Mouse (Mus musculus) hindbrain, embryonic 14.5 days (tissue): ENCODE data around the gene Ikzf3. TPM values are rescaled to one million over a fixed set of nuclear protein-coding genes. Genes with fewer than 3 reads are reported as not detected.

ENCODE experiments used
- ATAC-seq: fragments of 200-750 bp; cut with Nextera tagmentation; 2 replicates; pipeline ENCODE4 v1.8.0; 2017; ENCODE audit warnings: moderate number of reproducible peaks, mild to moderate bottlenecking, moderate TSS enrichment, moderate library complexity; ENCODE audit not compliant: low FRiP score
- DNase-seq: peaks from one replicate; pipeline ENCODE4 v3.0.0-alpha.2; 2015; ENCODE audit warnings: low spot score
- H3K27ac ChIP-seq: fragments of 300-500 bp; sonication (generic); 2 replicates; pipeline ENCODE4 v1.5.1; 2014; ENCODE audit warnings: mild to moderate bottlenecking, moderate library complexity
- H3K27me3 ChIP-seq: fragments of 300-500 bp; sonication (generic); 2 replicates; pipeline ENCODE4 v1.6.1; 2014; ENCODE audit warnings: mild to moderate bottlenecking, low read length, mixed read lengths; ENCODE audit not compliant: control insufficient read depth, insufficient read depth
- H3K36me3 ChIP-seq: fragments of 300-500 bp; sonication (generic); replicated peaks from 2 replicates; pipeline ENCODE4 v1.6.1; 2014; ENCODE audit not compliant: control insufficient read depth, insufficient read depth
- H3K4me1 ChIP-seq: fragments of 300-500 bp; sonication (generic); replicated peaks from 2 replicates; pipeline ENCODE4 v1.6.1; 2014; ENCODE audit warnings: antibody characterized with exemption, low read length, mixed read lengths; ENCODE audit not compliant: control insufficient read depth, insufficient read depth
- H3K4me2 ChIP-seq: fragments of 300-500 bp; sonication (generic); replicated peaks from 2 replicates; pipeline ENCODE4 v1.6.1; 2014; ENCODE audit warnings: mild to moderate bottlenecking, moderate library complexity
- H3K4me3 ChIP-seq: fragments of 300-500 bp; sonication (generic); replicated peaks from 2 replicates; pipeline ENCODE4 v1.5.1; 2014; ENCODE audit warnings: mild to moderate bottlenecking, low read length
- H3K9ac ChIP-seq: fragments of 300-500 bp; sonication (generic); 2 replicates; pipeline ENCODE4 v1.6.1; 2014
- H3K9me3 ChIP-seq: fragments of 300-500 bp; sonication (generic); 2 replicates; pipeline ENCODE4 v1.6.1; 2016; ENCODE audit warnings: low read length; ENCODE audit not compliant: control insufficient read depth
- WGBS: fragments of 180-500 bp; shearing (Covaris S2); extraction: QIAGEN DNeasy Blood & Tissue Kit; methylation state at CpG from one replicate; pipeline ENCODE4 v1.1.7; 2014; 5-methylcytosine and 5-hydroxymethylcytosine counted together
- polyA plus RNA-seq: library from polyadenylated mRNA; unstranded; fragments of >200 nt; fragmentation: Nextera tagmentation; extraction: Ambion mirVana; gene quantifications from 2 replicates; pipeline ENCODE4 v1.2.1, GENCODE M21; 2014

Ikzf3 gene
- polyA plus RNA-seq, 1 experiment from 2014 or later = 0.24 TPM

- DNase-seq (no peak), ATAC-seq (no peak)
- WGBS = 12% methylated on average over 7 of the region's 7 CpGs
- Histone ChIP-seq H3K9me3 (no peaks in the 10 kb centered on the region), H3K27ac (no peak overlapping the region), H3K27me3 (peaks cover 41% of the 10 kb centered on the region), H3K4me3 (peak overlapping the region; percentile 14; the same call in 1 of the 2 replicates), H3K9ac (no peak overlapping the region), H3K4me2 (peak overlapping the region; percentile 30; the same call in 1 of the 2 replicates), H3K4me1 (no peaks in the 10 kb centered on the region; the same call in 1 of the 2 replicates), H3K36me3 (no peaks in the 10 kb centered on the region)
Observed at GRCm38 (mm10) chr11:98447475-98447834, 98.4 kb downstream of the Ikzf3 start.

- no peak for DNase-seq
- no peaks in the 10 kb centered on the region for H3K9me3 ChIP-seq
- no peak overlapping the region for H3K27ac ChIP-seq
- H3K36me3 ChIP-seq = no peaks in the 10 kb centered on the region
- H3K9ac ChIP-seq = no peak overlapping the region; the same call in 1 of the 2 replicates
- WGBS = under 1% methylated on average over 33 of the region's 33 CpGs
- peak overlapping the region; percentile 30 for H3K4me2 ChIP-seq
- H3K27me3 ChIP-seq = peaks cover 41% of the 10 kb centered on the region
- H3K4me1 ChIP-seq = no peaks in the 10 kb centered on the region; the same call in 1 of the 2 replicates
- ATAC-seq = no peak
- H3K4me3 ChIP-seq = peak overlapping the region; percentile 14; the same call in 1 of the 2 replicates
Observed at GRCm38 (mm10) chr11:98446562-98447474, 99.0 kb downstream of the Ikzf3 start.

- no peak within 1 kb of the TSS; the same call in 1 of the 2 replicates for H3K9ac ChIP-seq
- no peak for DNase-seq
- no peak for ATAC-seq
- no peaks in the 10 kb centered on the region; the same call in 1 of the 2 replicates for H3K4me1 ChIP-seq
- H3K27me3 ChIP-seq = peaks cover 41% of the 10 kb centered on the region
- peak within 1 kb of the TSS; percentile 30 for H3K4me2 ChIP-seq
- WGBS = 11% methylated on average over 5 of the region's 5 CpGs
- H3K27ac ChIP-seq = no peak within 1 kb of the TSS
- H3K4me3 ChIP-seq = peak within 1 kb of the TSS; percentile 14; the same call in 1 of the 2 replicates
- H3K36me3 ChIP-seq = no peaks in the 10 kb centered on the region
- H3K9me3 ChIP-seq = no peaks in the 10 kb centered on the region
Observed at GRCm38 (mm10) chr11:98446213-98446561, 99.6 kb downstream of the Ikzf3 start, which contains the start of gene Grb7. TSS of gene Grb7 (plus strand) at chr11:98446394.

GRCm38 (mm10) chr11:98445679-98446078 is 100.2 kb downstream of the Ikzf3 start:
- H3K9ac ChIP-seq = no peak overlapping the region
- 59% methylated on average over 4 of the region's 4 CpGs for WGBS
- no peak for DNase-seq
- no peak overlapping the region for H3K4me2 ChIP-seq
- H3K9me3 ChIP-seq = no peaks in the 10 kb centered on the region
- H3K27me3 ChIP-seq = peaks cover 41% of the 10 kb centered on the region
- H3K36me3 ChIP-seq = no peaks in the 10 kb centered on the region
- H3K4me3 ChIP-seq = no peak overlapping the region
- ATAC-seq = no peak
- no peak overlapping the region for H3K27ac ChIP-seq
- H3K4me1 ChIP-seq = no peaks in the 10 kb centered on the region; the same call in 1 of the 2 replicates

- DNase-seq (no peak), ATAC-seq (no peak)
- 67% methylated on average over 1 of the region's 1 CpGs for WGBS
- Histone ChIP-seq H3K4me2 (no peak overlapping the region), H3K36me3 (no peaks in the 10 kb centered on the region), H3K4me1 (no peaks in the 10 kb centered on the region; the same call in 1 of the 2 replicates), H3K9me3 (no peaks in the 10 kb centered on the region), H3K27ac (no peak overlapping the region), H3K9ac (no peak overlapping the region), H3K27me3 (peaks cover 41% of the 10 kb centered on the region), H3K4me3 (no peak overlapping the region)
Observed at GRCm38 (mm10) chr11:98445238-98445637, 100.6 kb downstream of the Ikzf3 start.

- H3K27ac ChIP-seq = no peak overlapping the region
- ATAC-seq (no peak), DNase-seq (no peak)
- no peak overlapping the region for H3K4me2 ChIP-seq
- 96% methylated on average over 1 of the region's 1 CpGs for WGBS
- peaks cover 36% of the 10 kb centered on the region for H3K27me3 ChIP-seq
- no peaks in the 10 kb centered on the region for H3K36me3 ChIP-seq
- no peaks in the 10 kb centered on the region for H3K9me3 ChIP-seq
- no peaks in the 10 kb centered on the region; the same call in 1 of the 2 replicates for H3K4me1 ChIP-seq
- H3K4me3 ChIP-seq = no peak overlapping the region
- H3K9ac ChIP-seq = no peak overlapping the region
Observed at GRCm38 (mm10) chr11:98443688-98444087, 102.1 kb downstream of the Ikzf3 start.

- H3K4me1 ChIP-seq = no peaks in the 10 kb centered on the region; the same call in 1 of the 2 replicates
- H3K36me3 ChIP-seq = peaks cover 15% of the 10 kb centered on the region; the same call in 1 of the 2 replicates
- WGBS = 3% methylated on average over 43 of the region's 43 CpGs
- peak within 1 kb of the TSS; percentile 69 for H3K4me3 ChIP-seq
- no peaks in the 10 kb centered on the region for H3K9me3 ChIP-seq
- no peaks in the 10 kb centered on the region for H3K27me3 ChIP-seq
- H3K4me2 ChIP-seq = peak within 1 kb of the TSS; percentile 85
- DNase-seq (peak; percentile 97), ATAC-seq (peak; percentile 89)
- peak within 1 kb of the TSS; percentile 76; the same call in 1 of the 2 replicates for H3K27ac ChIP-seq
- H3K9ac ChIP-seq = peak within 1 kb of the TSS; percentile 63
Observed at GRCm38 (mm10) chr11:98438331-98439158, 107.3 kb downstream of the Ikzf3 start, which contains the start of gene Mien1. TSS of gene Mien1 (minus strand) at chr11:98438991.

- 89% methylated on average over 6 of the region's 6 CpGs for WGBS
- Histone ChIP-seq H3K27me3 (no peaks in the 10 kb centered on the region), H3K27ac (no peak overlapping the region), H3K4me3 (no peak overlapping the region), H3K9ac (no peak overlapping the region), H3K36me3 (peaks cover 15% of the 10 kb centered on the region; the same call in 1 of the 2 replicates), H3K9me3 (no peaks in the 10 kb centered on the region), H3K4me2 (peak overlapping the region; percentile 85; the same call in 1 of the 2 replicates), H3K4me1 (no peaks in the 10 kb centered on the region; the same call in 1 of the 2 replicates)
- DNase-seq = no peak
- ATAC-seq = no peak
Observed at GRCm38 (mm10) chr11:98437441-98437840, 108.4 kb downstream of the Ikzf3 start.
